Mouse (Mus musculus): ENCODE results near the gene Lrig1.

DNA sequence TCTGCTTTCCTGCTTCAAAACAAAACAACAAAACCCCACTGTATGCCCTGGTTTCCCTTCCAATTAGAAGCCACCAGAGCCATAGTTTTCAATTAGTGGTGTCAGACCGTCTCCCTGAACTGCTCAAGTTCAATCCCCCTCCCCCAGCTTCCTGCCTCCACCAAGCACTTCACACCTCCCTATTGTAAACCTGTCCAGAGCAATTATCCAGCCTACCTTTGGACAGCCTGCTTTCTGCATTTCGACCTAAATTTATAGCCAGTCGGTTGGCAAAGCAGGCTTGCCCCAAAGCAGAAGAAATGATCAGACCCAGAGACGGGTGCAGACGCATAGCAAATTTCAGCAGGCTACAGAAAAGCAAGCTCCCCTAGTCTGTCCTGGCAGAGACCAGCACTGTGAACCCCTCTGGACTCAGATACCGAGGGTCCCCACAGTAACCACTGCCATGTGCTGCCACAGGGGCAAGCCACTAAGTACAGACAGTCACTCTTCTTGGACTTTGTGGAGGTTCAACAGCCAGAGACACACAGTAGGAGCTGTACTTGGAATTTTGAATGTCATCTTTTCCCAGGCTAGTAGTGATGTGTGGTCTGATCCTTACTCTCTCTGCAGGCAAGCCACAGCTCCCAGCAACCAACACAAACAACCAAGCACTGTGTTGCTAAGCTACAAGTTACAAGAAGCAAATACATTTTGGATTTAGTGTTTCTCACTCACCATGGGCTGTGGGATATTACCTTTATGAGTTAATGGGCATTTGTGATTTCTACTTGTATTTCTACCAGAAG lies 21.4 kb downstream of the Lrig1 start:
- TF ChIP-seq POLR2A (IDR thresholded peaks at IDR 0.05; ENCODE audit: borderline replicate concordance, low read depth, low read length) (no peak), CTCF (IDR thresholded peaks at IDR 0.05; ENCODE audit: low read depth, low read length) (no peak)

Data from bone marrow macrophage, adult 2 months (primary cell).